Mouse (Mus musculus) central nervous system, embryonic 18 days (tissue): ENCODE data around the gene Slc22a15. TPM values are rescaled to one million over a fixed set of nuclear protein-coding genes. Genes with fewer than 3 reads are reported as not detected.

Experiments
- polyA plus RNA-seq: library from polyadenylated mRNA; depleted of rRNA; stranded (reverse); fragments of >200 nt; gene quantifications from 2 replicates; pipeline ENCODE4 v1.2.3, GENCODE M21; 2012; rRNA removed

Gene Slc22a15
- polyA plus RNA-seq: 11.8 and 11.9 TPM in 2 replicates

DNA sequence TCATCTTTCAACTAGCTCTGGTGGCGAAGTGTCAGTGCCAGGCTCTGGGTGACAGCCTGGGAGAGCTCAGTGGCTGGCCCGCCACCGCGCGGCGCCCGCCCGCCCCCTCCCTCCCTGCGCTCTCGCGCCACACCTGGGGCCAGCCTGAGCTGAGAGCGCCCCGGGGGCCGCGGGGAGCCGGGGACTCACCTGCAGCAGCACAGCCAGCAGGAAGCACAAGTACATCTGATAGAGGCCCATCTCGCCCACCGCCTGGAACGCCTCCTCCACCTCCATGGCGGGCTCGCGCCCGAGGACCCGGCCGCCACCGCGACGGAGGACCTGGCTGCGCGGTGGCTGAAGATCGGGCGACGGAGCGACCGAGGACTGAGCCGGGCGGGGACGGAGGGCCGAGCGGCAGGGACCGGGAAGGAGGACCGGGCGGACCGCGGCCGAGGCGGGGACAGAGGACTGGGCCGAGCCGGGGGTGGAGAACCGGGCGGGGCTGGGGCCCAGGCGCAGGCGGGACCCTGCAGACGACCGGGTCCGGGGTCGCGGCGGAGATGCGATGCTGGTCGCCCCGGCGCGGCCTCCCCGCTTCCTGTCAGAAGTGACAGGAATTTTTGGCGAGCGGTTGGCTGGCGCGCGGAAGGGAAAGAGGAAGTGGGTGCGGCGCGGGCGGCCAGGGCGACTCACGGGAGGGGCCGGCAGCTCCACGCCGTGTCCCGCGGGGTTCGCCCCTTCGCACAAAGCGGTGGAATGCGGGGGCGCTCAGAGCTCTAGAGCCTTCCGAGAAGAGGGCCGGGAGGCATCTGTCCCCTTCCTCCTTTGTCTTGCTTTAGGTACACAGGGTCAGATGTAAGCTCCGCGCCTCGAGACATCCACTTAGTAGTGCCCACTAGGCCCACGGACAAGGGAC is at the start of gene Slc22a15:
TSS of gene Slc22a15 (minus strand) at position 611 of the 898 bp plus-strand sequence.

DNA sequence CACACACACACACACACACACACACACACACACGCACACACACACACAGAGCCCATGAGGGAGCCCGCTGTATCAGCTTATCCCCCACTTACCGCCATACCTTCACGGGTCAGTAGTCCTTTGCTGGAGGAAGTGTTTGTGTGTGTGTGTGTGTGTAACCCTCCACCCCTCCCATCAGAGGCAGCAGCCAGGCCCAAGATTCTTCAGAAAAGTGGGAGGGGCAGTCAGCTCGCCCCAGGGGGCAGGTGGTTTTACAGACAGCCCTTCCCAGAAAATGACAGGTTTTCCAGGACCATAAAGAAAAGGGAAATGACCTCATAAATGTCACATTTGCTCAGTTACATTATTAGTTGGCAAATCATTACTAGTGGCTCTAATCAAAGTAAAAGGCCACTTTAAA is 75.4 kb downstream of the Slc22a15 start, which contains the start of gene Mab21l3:
TSS of gene Mab21l3 (minus strand) at position 144 of the 400 bp plus-strand sequence.

Other genes with a start within 250 kb of the Slc22a15 start
- 0.18 and 0.27 TPM in 2 replicates for gene Mab21l3, start 75.5 kb downstream of the Slc22a15 start, polyA plus RNA-seq
- 9.5 and 14.5 TPM in 2 replicates for gene Nhlh2, start 85.6 kb upstream of the Slc22a15 start, polyA plus RNA-seq
- gene Casq2, start 162.0 kb upstream of the Slc22a15 start, polyA plus RNA-seq: 1.7 and 20.5 TPM in 2 replicates